Mouse (Mus musculus) kidney, adult 2 months (tissue): ENCODE measurements around the gene Nkain2. TPM values are rescaled to one million over a fixed set of nuclear protein-coding genes. Genes with fewer than 3 reads are reported as not detected.
"Not testable (repeated sequence)": the region's sequence is repeated elsewhere in the genome, so short reads cannot be mapped to it uniquely, and the experiment has no call there.

Experiments used
- DNase-seq: peaks from one replicate; pipeline ENCODE4 v3.0.0; 2021
- H3K27ac ChIP-seq: fragments of 200-500 bp; 2 replicates; pipeline ENCODE4 v1.5.1; 2012; ENCODE audit warnings: low read depth, low read length, control low read depth, inconsistent platforms; ENCODE audit not compliant: insufficient read depth
- H3K27me3 ChIP-seq: fragments of 200-500 bp; replicated peaks from 2 replicates; pipeline ENCODE4 v1.6.1; 2012; ENCODE audit warnings: mild to moderate bottlenecking, moderate library complexity, low read length, inconsistent platforms; ENCODE audit not compliant: control insufficient read depth, insufficient read depth
- H3K36me3 ChIP-seq: fragments of 200-500 bp; 2 replicates; pipeline ENCODE4 v1.6.1; 2012; ENCODE audit warnings: mild to moderate bottlenecking, moderate library complexity, low read length, inconsistent platforms; ENCODE audit not compliant: control insufficient read depth, insufficient read depth
- H3K4me1 ChIP-seq: fragments of 200-500 bp; 2 replicates; pipeline ENCODE4 v1.6.1; 2011; ENCODE audit warnings: low read length; ENCODE audit not compliant: control insufficient read depth, insufficient read depth
- H3K4me3 ChIP-seq: fragments of 200-500 bp; 2 replicates; pipeline ENCODE4 v1.5.1; 2011; ENCODE audit warnings: mild to moderate bottlenecking, low read depth, low read length, control low read depth; ENCODE audit not compliant: insufficient read depth
- CTCF ChIP-seq: fragments of 200-500 bp; conservative IDR thresholded peaks from 2 replicates; pipeline ENCODE4 v1.5.1; 2011; ENCODE audit warnings: low read depth, mild to moderate bottlenecking, control low read depth, low read length, moderate library complexity, mixed read lengths; ENCODE audit not compliant: insufficient read depth, insufficient read length
- POLR2A ChIP-seq: fragments of 200-500 bp; IDR thresholded peaks from one replicate; pipeline ENCODE4 v1.6.1; 2011; ENCODE audit warnings: low read depth, low read length, control low read depth
- WGBS: fragments of 180-500 bp; shearing (Covaris S2); methylation state at CpG from one replicate; pipeline ENCODE4 v1.1.7; 2018; 5-methylcytosine and 5-hydroxymethylcytosine counted together
- polyA plus RNA-seq: library from polyadenylated mRNA; depleted of rRNA; stranded (reverse); fragments of >200 nt; gene quantifications from 2 replicates; pipeline ENCODE4 v1.2.3, GENCODE M21; 2012

The Nkain2 gene
- polyA plus RNA-seq, 1 experiment: 0.08 TPM

GRCm38 (mm10) chr10:32869541-32869940 is 20.7 kb downstream of the Nkain2 start:
- no peak for DNase-seq
- 41% methylated on average over 1 of the region's 1 CpGs for WGBS
- no peaks in the 10 kb centered on the region for H3K36me3 ChIP-seq
- no peaks in the 10 kb centered on the region for H3K4me1 ChIP-seq
- no peak overlapping the region for H3K4me3 ChIP-seq
- H3K27ac ChIP-seq: no peak overlapping the region
- TF ChIP-seq CTCF: no peak
- no peak for TF ChIP-seq POLR2A
- no peaks in the 10 kb centered on the region for H3K27me3 ChIP-seq

GRCm38 (mm10) chr10:32815210-32815883 is 74.9 kb downstream of the Nkain2 start:
- DNase-seq: no peak
- H3K4me3 ChIP-seq: no peak overlapping the region
- TF ChIP-seq POLR2A: no peak
- TF ChIP-seq CTCF: no peak
- no peaks in the 10 kb centered on the region for H3K4me1 ChIP-seq
- H3K36me3 ChIP-seq: no peaks in the 10 kb centered on the region
- no peak overlapping the region for H3K27ac ChIP-seq
- H3K27me3 ChIP-seq: no peaks in the 10 kb centered on the region
- 84% methylated on average over 4 of the region's 4 CpGs for WGBS

GRCm38 (mm10) chr10:32796215-32796614 is 94.0 kb downstream of the Nkain2 start:
- no peaks in the 10 kb centered on the region for H3K4me1 ChIP-seq
- H3K27ac ChIP-seq: no peak overlapping the region
- no peaks in the 10 kb centered on the region for H3K27me3 ChIP-seq
- H3K36me3 ChIP-seq: no peaks in the 10 kb centered on the region
- no peak for TF ChIP-seq POLR2A
- TF ChIP-seq CTCF: no peak
- DNase-seq: no peak
- WGBS: 45% methylated on average over 2 of the region's 2 CpGs
- H3K4me3 ChIP-seq: no peak overlapping the region

GRCm38 (mm10) chr10:32790541-32790940 is 99.7 kb downstream of the Nkain2 start:
- TF ChIP-seq POLR2A: no peak
- TF ChIP-seq CTCF: no peak
- Histone ChIP-seq H3K4me3 (no peak overlapping the region), H3K27me3 (no peaks in the 10 kb centered on the region), H3K36me3 (no peaks in the 10 kb centered on the region), H3K4me1 (no peaks in the 10 kb centered on the region), H3K27ac (no peak overlapping the region)
- DNase-seq: no peak

GRCm38 (mm10) chr10:32782732-32783359 is 107.4 kb downstream of the Nkain2 start:
- Histone ChIP-seq H3K4me1 (no peaks in the 10 kb centered on the region), H3K4me3 (no peak overlapping the region), H3K36me3 (no peaks in the 10 kb centered on the region), H3K27me3 (no peaks in the 10 kb centered on the region), H3K27ac (no peak overlapping the region)
- WGBS: 64% methylated on average over 3 of the region's 3 CpGs
- no peak for TF ChIP-seq CTCF
- no peak for DNase-seq

- H3K4me3 ChIP-seq: no peak overlapping the region
- H3K27me3 ChIP-seq: no peaks in the 10 kb centered on the region; the same call in 1 of the 2 replicates
- DNase-seq: no peak
- TF ChIP-seq CTCF: no peak
- no peak for TF ChIP-seq POLR2A
- H3K4me1 ChIP-seq: no peaks in the 10 kb centered on the region
- no peaks in the 10 kb centered on the region for H3K36me3 ChIP-seq
- 81% methylated on average over 2 of the region's 2 CpGs for WGBS
- H3K27ac ChIP-seq: no peak overlapping the region
These were observed 151.3 kb downstream of the Nkain2 start for GRCm38 (mm10) chr10:32738989-32739388.

GRCm38 (mm10) chr10:32706579-32706978 is 183.7 kb downstream of the Nkain2 start:
- H3K27me3 ChIP-seq, DNase-seq, H3K36me3 ChIP-seq, H3K4me3 ChIP-seq, H3K27ac ChIP-seq, H3K4me1 ChIP-seq: not testable (repeated sequence)
- WGBS: 54% methylated on average over 1 of the region's 1 CpGs

- H3K27me3 ChIP-seq: no peaks in the 10 kb centered on the region
- no peaks in the 10 kb centered on the region for H3K36me3 ChIP-seq
- H3K4me1 ChIP-seq: no peaks in the 10 kb centered on the region
- TF ChIP-seq CTCF: no peak
- H3K27ac ChIP-seq: no peak overlapping the region
- 72% methylated on average over 2 of the region's 2 CpGs for WGBS
- no peak for DNase-seq
- H3K4me3 ChIP-seq: no peak overlapping the region
These were observed 193.6 kb downstream of the Nkain2 start for GRCm38 (mm10) chr10:32696661-32697060.
